Mouse (Mus musculus) gastrocnemius, adult 8-10 months (tissue): ENCODE measurements around the gene Rap1a. TPM values are rescaled to one million over a fixed set of nuclear protein-coding genes. Genes with fewer than 3 reads are reported as not detected.
A peak's percentile ranks its signal among the peaks of the same experiment; 100 is the strongest.

ENCODE experiments used
- DNase-seq, 2 experiments: peaks; one replicate each; pipeline ENCODE4 v3.0.0; 2022; ENCODE audit warnings: low spot score in 2 of 2
- total RNA-seq, 4 experiments: library from RNA; stranded (reverse); gene quantifications; 2 replicates each; pipeline ENCODE4 v1.2.4; 2022

The Rap1a gene
- total RNA-seq, 4 experiments from 2014 or later: 86.6 to 93.8 (median 92.1) TPM

- no peak for DNase-seq
Measured at GRCm38 (mm10) chr3:105695476-105696386, 105.4 kb downstream of the Rap1a start.

- no peak for DNase-seq
Measured at GRCm38 (mm10) chr3:105693327-105694080, 107.6 kb downstream of the Rap1a start.

- DNase-seq: no peak
Measured at GRCm38 (mm10) chr3:105688536-105688935, 112.6 kb downstream of the Rap1a start.

- peak; percentile 89 to 92 for DNase-seq
Measured at GRCm38 (mm10) chr3:105687324-105688060, 113.6 kb downstream of the Rap1a start, which contains the start of gene Ddx20. Ddx20 (minus strand) TSS chr3:105687574.

- DNase-seq: no peak
Measured at GRCm38 (mm10) chr3:105686394-105687323, 114.5 kb downstream of the Rap1a start.

- no peak for DNase-seq
Measured at GRCm38 (mm10) chr3:105680346-105680745, 120.8 kb downstream of the Rap1a start.

Other genes with a start within 250 kb of the Rap1a start
- gene Ddx20, start 113.8 kb downstream of the Rap1a start, total RNA-seq: 10 to 100 TPM in 3 of 4 experiments, 1 to 10 TPM in 1; 8.9 to 13.5 (median 11.1) TPM
- gene Inka2, start 96.7 kb downstream of the Rap1a start, total RNA-seq: 1 to 10 TPM; 2.5 to 4.4 (median 3.1) TPM
- gene Adora3, start 69.5 kb upstream of the Rap1a start, total RNA-seq: under 1 TPM in 1 of 4 experiments, not detected in 3; 0.40 TPM
- under 1 TPM in 1 of 4 experiments, not detected in 3; 0.31 TPM for gene Tmigd3, start 69.6 kb upstream of the Rap1a start, total RNA-seq
- gene I830077J02Rik, start 131.3 kb upstream of the Rap1a start, total RNA-seq: under 1 TPM in 2 of 4 experiments, not detected in 2; 0.17 to 0.43 TPM
- gene Wdr77, start 158.0 kb upstream of the Rap1a start, total RNA-seq: 10 to 100 TPM; 30.4 to 36.9 (median 33.5) TPM
- 100 to 1,000 TPM; 508 to 548 (median 541) TPM for gene Atp5f1, start 158.8 kb upstream of the Rap1a start, total RNA-seq
- gene Ovgp1, start 172.4 kb upstream of the Rap1a start, total RNA-seq: 1 to 10 TPM in 1 of 4 experiments, under 1 TPM in 3; 0.48 to 1.3 (median 0.71) TPM
- gene Pifo, start 213.3 kb upstream of the Rap1a start, total RNA-seq: under 1 TPM in 2 of 4 experiments, not detected in 2; 0.36 to 0.54 TPM
- not detected for gene Chil5, start 231.5 kb upstream of the Rap1a start, total RNA-seq